Mouse (Mus musculus): ENCODE data around the gene Mapk6.
"Not testable (repeated sequence)": the region's sequence is repeated elsewhere in the genome, so short reads cannot be mapped to it uniquely, and the experiment has no call there.

Mapk6 gene

GRCm38 (mm10) chr9:75409852-75410378 is at the start of gene Mapk6:
Gene Mapk6 (minus strand): TSS chr9:75410005.
- in situ Hi-C loops (cut with MboI; ENCODE audit: low pct_unique_long_range_greater_than_20kb in 1 of 2, low sequenced_read_pairs in 2 of 2, unreplicated experiment in 1 of 2), result no loop called here

GRCm38 (mm10) chr9:75455684-75456083 is 45.9 kb upstream of the Mapk6 start:
- in situ Hi-C loops (cut with MboI; ENCODE audit: low pct_unique_long_range_greater_than_20kb in 1 of 2, low sequenced_read_pairs in 2 of 2, unreplicated experiment in 1 of 2), result no loop called here

- in situ Hi-C loops (cut with MboI; ENCODE audit: low pct_unique_long_range_greater_than_20kb in 1 of 2, low sequenced_read_pairs in 2 of 2, unreplicated experiment in 1 of 2), result no loop called here
Measured at GRCm38 (mm10) chr9:75453994-75454393, 44.2 kb upstream of the Mapk6 start.

DNA sequence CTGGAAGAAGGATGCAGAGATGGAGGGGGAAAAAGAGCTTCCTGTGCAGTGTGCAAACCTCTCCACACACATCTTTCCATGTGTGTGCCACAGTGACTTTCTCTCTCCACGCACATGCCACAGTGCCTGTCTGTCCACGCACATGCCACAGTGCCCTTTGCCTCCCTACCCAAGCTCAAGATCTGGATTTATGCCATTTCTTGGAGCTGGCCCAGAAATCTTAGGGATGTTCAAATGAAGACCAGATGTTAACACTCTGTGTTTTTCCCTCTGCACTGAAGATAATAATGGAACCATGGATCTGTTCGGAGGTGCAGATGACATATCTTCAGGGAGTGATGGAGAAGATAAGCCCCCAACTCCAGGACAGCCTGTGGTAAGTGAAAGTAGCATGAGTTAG is 38.2 kb upstream of the Mapk6 start:
- in situ Hi-C loops (cut with MboI; ENCODE audit: low pct_unique_long_range_greater_than_20kb in 1 of 2, low sequenced_read_pairs in 2 of 2, unreplicated experiment in 1 of 2), result no loop called here

GRCm38 (mm10) chr9:75446574-75446973 is 36.8 kb upstream of the Mapk6 start:
- in situ Hi-C loops (cut with MboI; ENCODE audit: low pct_unique_long_range_greater_than_20kb in 1 of 2, low sequenced_read_pairs in 2 of 2, unreplicated experiment in 1 of 2), result not testable (repeated sequence)

- in situ Hi-C loops (cut with MboI; ENCODE audit: low pct_unique_long_range_greater_than_20kb in 1 of 2, low sequenced_read_pairs in 2 of 2, unreplicated experiment in 1 of 2), result no loop called here
Measured at GRCm38 (mm10) chr9:75444981-75445380, 35.2 kb upstream of the Mapk6 start.

GRCm38 (mm10) chr9:75441691-75442131 is 31.9 kb upstream of the Mapk6 start:
- in situ Hi-C loops (cut with MboI; ENCODE audit: low pct_unique_long_range_greater_than_20kb in 1 of 2, low sequenced_read_pairs in 2 of 2, unreplicated experiment in 1 of 2), result no loop called here

DNA sequence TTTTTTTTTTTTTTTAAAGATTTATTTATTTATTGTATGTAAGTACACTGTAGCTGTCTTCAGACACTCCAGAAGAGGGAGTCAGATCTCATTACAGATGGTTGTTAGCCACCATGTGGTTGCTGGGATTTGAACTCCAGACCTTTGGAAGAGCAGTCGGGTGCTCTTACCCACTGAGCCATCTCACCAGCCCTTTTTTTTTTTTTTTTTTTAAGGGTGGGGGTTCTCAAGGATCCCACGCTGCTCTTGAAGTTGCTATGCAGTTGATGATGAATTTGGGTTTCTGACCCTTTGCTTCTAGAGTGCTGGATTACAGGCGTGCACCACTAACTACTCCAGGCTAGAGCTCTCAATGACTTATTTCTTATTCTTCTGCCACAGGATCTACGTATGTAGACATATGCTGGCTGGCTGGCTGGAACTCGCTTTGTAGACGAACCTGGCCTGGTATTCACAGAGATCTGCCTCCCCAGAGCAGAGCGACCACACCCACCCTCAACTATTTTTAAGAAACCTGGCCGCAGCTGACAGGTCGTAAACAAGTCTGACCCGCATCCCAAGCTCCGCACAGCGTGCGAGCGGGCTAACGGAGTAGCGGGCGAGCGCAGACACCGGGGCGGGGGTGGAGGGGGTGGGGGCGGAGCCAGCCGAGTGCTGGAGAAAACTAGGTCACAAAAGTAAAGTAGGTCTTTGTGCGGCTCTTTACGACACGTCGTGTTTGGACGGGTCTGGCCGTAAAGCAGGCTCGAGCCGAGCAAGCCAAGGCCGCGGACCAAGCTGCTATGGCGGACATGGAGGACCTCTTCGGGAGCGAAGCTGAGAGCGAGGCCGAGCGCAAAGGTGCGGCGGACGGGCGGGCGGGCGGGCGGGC is 31.2 kb upstream of the Mapk6 start, which contains the start of gene Leo1:
Gene Leo1, plus strand, starts transcription at position 729 of the 871 bp plus-strand sequence.
- in situ Hi-C loops (cut with MboI; ENCODE audit: low pct_unique_long_range_greater_than_20kb in 1 of 2, low sequenced_read_pairs in 2 of 2, unreplicated experiment in 1 of 2), result no loop called here

DNA sequence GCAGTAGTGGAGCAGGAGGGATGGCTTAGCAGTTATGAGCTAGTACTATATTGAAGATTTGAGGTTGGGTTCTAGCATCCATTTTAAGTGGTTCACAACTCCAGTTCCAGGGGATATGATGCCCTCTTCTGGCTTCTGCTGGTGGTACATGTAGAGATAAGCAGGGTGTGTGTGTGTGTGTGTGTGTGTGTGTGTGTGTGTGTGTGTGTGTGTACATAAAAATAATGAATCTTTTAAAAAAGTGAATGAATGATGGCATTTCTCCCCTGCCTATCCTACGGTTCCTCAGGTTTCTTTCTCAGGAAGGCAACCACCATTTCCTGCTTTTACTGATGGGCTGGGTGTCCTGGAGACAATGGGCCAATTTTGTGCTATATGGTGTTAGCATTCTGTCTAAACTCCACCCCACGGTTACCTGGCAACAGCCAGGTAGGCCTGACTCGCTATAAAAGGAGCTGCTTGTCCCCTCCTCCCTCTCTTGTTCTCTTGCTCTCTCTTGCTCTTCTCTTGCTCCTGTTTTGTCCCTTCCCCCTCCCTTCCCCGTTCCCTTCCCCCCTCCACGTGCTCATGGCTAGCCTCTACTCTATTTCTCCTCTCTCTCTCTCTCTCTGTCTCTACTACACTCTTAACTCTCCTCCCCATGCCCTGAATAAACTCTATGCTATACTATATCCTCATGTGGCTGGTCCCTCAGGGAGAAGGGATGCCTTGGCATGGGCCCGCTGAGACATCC is 28.0 kb upstream of the Mapk6 start:
- in situ Hi-C loops (cut with MboI; ENCODE audit: low pct_unique_long_range_greater_than_20kb in 1 of 2, low sequenced_read_pairs in 2 of 2, unreplicated experiment in 1 of 2), result loop anchor here in 1 of 2 experiments (10.0 kb wide), 1 partner anchor 63 kb away; no protein-coding TSS in a partner anchor

GRCm38 (mm10) chr9:75435918-75436317 is 26.1 kb upstream of the Mapk6 start:
- in situ Hi-C loops (cut with MboI; ENCODE audit: low pct_unique_long_range_greater_than_20kb in 1 of 2, low sequenced_read_pairs in 2 of 2, unreplicated experiment in 1 of 2), result loop anchor here in 1 of 2 experiments (10.0 kb wide), 1 partner anchor 61 kb away; no protein-coding TSS in a partner anchor

DNA sequence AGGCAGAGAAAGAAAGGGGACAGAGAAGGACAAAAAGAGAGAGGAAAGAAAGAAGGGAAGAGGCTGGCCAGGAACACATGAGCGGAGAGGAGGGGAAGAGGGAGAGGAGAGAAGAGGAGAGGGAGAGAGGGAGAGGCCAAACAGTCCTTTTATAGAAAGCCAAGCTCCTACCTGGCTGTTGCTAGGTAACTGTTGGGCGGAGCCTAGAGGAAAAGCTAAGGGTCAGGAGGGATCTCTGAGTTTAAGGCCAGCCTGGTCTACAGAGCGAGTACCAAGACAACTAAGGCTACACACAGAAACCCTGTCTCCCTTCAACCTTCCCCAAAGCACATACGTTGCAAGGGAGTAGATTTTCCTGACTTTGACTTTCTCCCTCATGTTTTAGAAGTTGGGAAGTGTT is 25.5 kb upstream of the Mapk6 start:
- in situ Hi-C loops (cut with MboI; ENCODE audit: low pct_unique_long_range_greater_than_20kb in 1 of 2, low sequenced_read_pairs in 2 of 2, unreplicated experiment in 1 of 2), result loop anchor here in 1 of 2 experiments (10.0 kb wide), 1 partner anchor 60 kb away; no protein-coding TSS in a partner anchor

GRCm38 (mm10) chr9:75434872-75435271 is 25.1 kb upstream of the Mapk6 start:
- in situ Hi-C loops (cut with MboI; ENCODE audit: low pct_unique_long_range_greater_than_20kb in 1 of 2, low sequenced_read_pairs in 2 of 2, unreplicated experiment in 1 of 2), result loop anchor here in 1 of 2 experiments (10.0 kb wide), 1 partner anchor 60 kb away; no protein-coding TSS in a partner anchor

GRCm38 (mm10) chr9:75434172-75434793 is 24.5 kb upstream of the Mapk6 start:
- in situ Hi-C loops (cut with MboI; ENCODE audit: low pct_unique_long_range_greater_than_20kb in 1 of 2, low sequenced_read_pairs in 2 of 2, unreplicated experiment in 1 of 2), result loop anchor here in 1 of 2 experiments (10.0 kb wide), 1 partner anchor 59 kb away; no protein-coding TSS in a partner anchor

DNA sequence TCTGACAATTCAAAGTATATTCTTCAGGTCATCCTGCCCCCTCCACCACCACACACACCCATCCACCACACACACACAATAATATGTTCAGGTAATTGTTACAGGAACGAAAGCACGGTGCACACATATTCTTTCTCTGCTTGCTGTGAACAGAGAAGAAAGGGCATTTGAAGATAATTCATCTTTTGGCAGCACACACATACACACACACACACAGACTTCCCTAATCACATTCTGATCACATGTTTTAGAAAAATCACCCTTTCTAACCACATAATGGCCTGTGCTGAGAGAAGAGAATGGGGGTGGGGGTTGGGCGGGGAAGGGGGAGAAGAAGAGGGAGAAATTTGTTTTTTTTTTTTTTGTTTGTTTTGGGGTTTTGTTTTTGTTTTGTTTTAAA is 22.9 kb upstream of the Mapk6 start:
- in situ Hi-C loops (cut with MboI; ENCODE audit: low pct_unique_long_range_greater_than_20kb in 1 of 2, low sequenced_read_pairs in 2 of 2, unreplicated experiment in 1 of 2), result loop anchor here in 1 of 2 experiments (10.0 kb wide), 1 partner anchor 58 kb away; no protein-coding TSS in a partner anchor

DNA sequence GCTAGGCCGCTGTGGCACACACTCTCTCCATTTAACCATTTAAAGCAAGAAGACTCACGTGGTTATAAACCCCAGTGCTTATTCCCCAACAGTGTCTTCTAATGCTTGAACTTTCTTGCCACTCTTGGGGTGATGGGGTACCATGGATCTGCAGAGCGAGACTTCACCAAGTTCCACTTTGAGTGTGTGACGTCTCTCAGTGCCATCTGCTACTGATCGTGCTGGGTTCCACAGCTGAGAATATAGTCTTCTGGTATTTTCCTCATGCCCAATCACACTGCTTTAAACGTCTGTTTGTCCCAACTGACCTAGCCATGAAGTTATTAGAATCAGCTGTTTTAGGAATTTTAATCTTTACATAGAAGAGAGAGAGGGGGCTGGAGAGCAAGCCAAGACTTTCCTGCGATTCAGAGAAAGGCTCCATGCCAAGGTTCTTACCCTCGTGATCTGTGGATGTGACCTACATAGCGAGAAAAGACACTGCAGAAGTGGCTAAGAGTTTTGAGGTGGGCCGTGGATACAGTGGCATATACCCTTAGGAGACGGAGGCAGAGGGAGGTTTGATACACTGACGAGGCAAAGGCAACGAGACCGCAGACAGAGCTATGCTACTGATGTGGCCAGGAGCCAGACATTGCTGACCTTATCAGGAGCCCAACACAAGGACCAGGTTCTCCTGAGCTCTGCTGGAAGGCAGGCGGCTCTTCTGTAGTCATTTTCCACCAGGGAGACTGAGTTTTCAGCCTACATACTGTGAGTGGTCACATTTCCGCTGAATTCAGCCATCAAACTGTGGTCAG is 21.2 kb upstream of the Mapk6 start:
- in situ Hi-C loops (cut with MboI; ENCODE audit: low pct_unique_long_range_greater_than_20kb in 1 of 2, low sequenced_read_pairs in 2 of 2, unreplicated experiment in 1 of 2), result loop anchor here in 1 of 2 experiments (10.0 kb wide), 1 partner anchor 56 kb away; no protein-coding TSS in a partner anchor

GRCm38 (mm10) chr9:75429657-75430056 is 19.9 kb upstream of the Mapk6 start:
- in situ Hi-C loops (cut with MboI; ENCODE audit: low pct_unique_long_range_greater_than_20kb in 1 of 2, low sequenced_read_pairs in 2 of 2, unreplicated experiment in 1 of 2), result loop anchor here in 1 of 2 experiments (10.0 kb wide), 1 partner anchor 55 kb away; no protein-coding TSS in a partner anchor

- in situ Hi-C loops (cut with MboI; ENCODE audit: low pct_unique_long_range_greater_than_20kb in 1 of 2, low sequenced_read_pairs in 2 of 2, unreplicated experiment in 1 of 2), result no loop called here
Measured at GRCm38 (mm10) chr9:75429040-75429439, 19.2 kb upstream of the Mapk6 start.

DNA sequence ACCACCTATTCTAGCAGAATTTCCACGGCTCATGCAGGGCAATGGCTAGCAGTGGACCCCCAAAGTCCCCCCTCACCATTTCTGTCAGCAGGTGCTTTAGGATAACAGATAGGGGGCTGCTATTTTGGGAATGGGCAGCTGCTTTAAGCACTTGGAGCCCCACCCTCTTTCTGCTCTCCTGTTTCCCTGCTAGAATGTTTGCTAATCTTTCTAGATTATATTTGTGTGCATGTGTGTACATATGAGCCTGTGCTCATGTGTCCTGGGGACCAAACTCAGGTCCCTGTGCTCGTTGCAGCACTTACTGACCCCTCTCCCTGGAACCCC is 18.4 kb upstream of the Mapk6 start:
- in situ Hi-C loops (cut with MboI; ENCODE audit: low pct_unique_long_range_greater_than_20kb in 1 of 2, low sequenced_read_pairs in 2 of 2, unreplicated experiment in 1 of 2), result no loop called here
